16 mouse cellular contexts compared by ENCODE assay signal in the genomic region with DNA sequence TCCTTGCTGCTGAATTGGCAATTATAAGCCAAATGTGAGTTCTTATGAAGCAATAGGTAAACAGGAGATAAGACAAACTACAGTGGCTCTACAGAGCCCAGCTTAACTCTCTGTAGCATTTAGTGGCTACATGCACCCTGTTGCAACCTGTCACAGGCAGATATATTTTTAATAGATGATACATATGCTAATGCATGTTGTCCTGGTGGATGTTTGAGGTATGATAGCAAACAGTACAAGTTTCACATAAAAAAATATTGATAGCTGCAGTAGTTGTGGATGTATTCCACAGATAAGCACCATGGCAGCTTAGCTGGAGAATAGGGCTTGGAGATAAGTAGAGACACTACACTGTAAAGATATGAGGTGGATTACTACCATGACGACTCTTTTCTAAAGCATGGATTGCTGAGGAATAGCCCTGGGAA.
"Had no signal": no experiment of that assay in that cellular context is flagged by ENCODE, and none has a peak within 500 bp of the region (broad histone marks: within the 10 kb centered on the region; RNA-seq: fewer than 3 reads in every experiment).

No protein-coding gene starts in this region.

- H3K4me3 ChIP-seq: lung, embryonic 15.5 days; megakaryocyte, embryonic 14.5 days; midbrain, embryonic 13.5 days; midbrain, embryonic 15.5 days; neural tube, embryonic 12.5 days; stomach, embryonic 15.5 days had no signal

- H3K36me3 ChIP-seq: lung, embryonic 15.5 days; midbrain, embryonic 13.5 days; midbrain, embryonic 15.5 days; neural tube, embryonic 12.5 days; stomach, embryonic 15.5 days had no signal

- H3K9ac ChIP-seq: lung, embryonic 15.5 days; midbrain, embryonic 13.5 days; midbrain, embryonic 15.5 days; neural tube, embryonic 12.5 days; stomach, embryonic 15.5 days had no signal

- H3K4me2 ChIP-seq: lung, embryonic 15.5 days; midbrain, embryonic 11.5 days; midbrain, embryonic 13.5 days; midbrain, embryonic 15.5 days; neural tube, embryonic 12.5 days; stomach, embryonic 15.5 days had no signal

- H3K9me3 ChIP-seq: lung, embryonic 15.5 days; midbrain, embryonic 13.5 days; midbrain, embryonic 15.5 days; neural tube, embryonic 12.5 days; stomach, embryonic 15.5 days had no signal

- ATAC-seq: lung, postnatal 0 days; midbrain, embryonic 13.5 days; midbrain, embryonic 15.5 days had no signal

- H3K27ac ChIP-seq: lung, embryonic 15.5 days; macrophage; midbrain, embryonic 13.5 days; midbrain, embryonic 15.5 days; neural tube, embryonic 12.5 days; stomach, embryonic 15.5 days; stomach, postnatal 0 days had no signal

- DNase-seq: lung, postnatal 14 days; lung, postnatal 36 days; right cerebral cortex, postnatal 14 days; thymus, adult 2 months; thymus, postnatal 25 days; thymus, postnatal 4 days had no signal

- H3K27me3 ChIP-seq: lung, embryonic 15.5 days; megakaryocyte, embryonic 14.5 days; midbrain, embryonic 13.5 days; midbrain, embryonic 15.5 days; neural tube, embryonic 12.5 days; stomach, embryonic 15.5 days had no signal

- H3K4me1 ChIP-seq: lung, embryonic 15.5 days; megakaryocyte, embryonic 14.5 days; midbrain, embryonic 13.5 days; midbrain, embryonic 15.5 days; neural tube, embryonic 12.5 days; stomach, embryonic 15.5 days had no signal
